Mouse (Mus musculus) NIH3T3 (cell line): ENCODE results near the gene Slc29a1.
A peak's percentile ranks its signal among the peaks of the same experiment; 100 is the strongest.

Source experiments
- DNase-seq: peaks from one replicate; pipeline ENCODE4 v3.0.0-alpha.2; 2012; ENCODE audit warnings: low read depth

Slc29a1 gene

GRCm38 (mm10) chr17:45569999-45570398, 29.4 kb downstream of the Slc29a1 start:
- no peak for DNase-seq

- no peak for DNase-seq
Measured at GRCm38 (mm10) chr17:45568990-45569389, 30.4 kb downstream of the Slc29a1 start.

- DNase-seq = peak; percentile 28
Measured at GRCm38 (mm10) chr17:45567162-45567601, 32.2 kb downstream of the Slc29a1 start.

GRCm38 (mm10) chr17:45566360-45567161, 32.8 kb downstream of the Slc29a1 start:
- peak; percentile 60 for DNase-seq

GRCm38 (mm10) chr17:45566031-45566359, 33.4 kb downstream of the Slc29a1 start:
- no peak for DNase-seq

- no peak for DNase-seq
Measured at GRCm38 (mm10) chr17:45565103-45565502, 34.3 kb downstream of the Slc29a1 start.

- peak; percentile 26 for DNase-seq
Measured at GRCm38 (mm10) chr17:45564531-45565084, 34.8 kb downstream of the Slc29a1 start.

- DNase-seq = peak; percentile 97
Measured at GRCm38 (mm10) chr17:45563655-45564530, 35.5 kb downstream of the Slc29a1 start, which contains the start of gene Slc35b2. Gene Slc35b2, plus strand, starts transcription at chr17:45563874.

- no peak for DNase-seq
Measured at GRCm38 (mm10) chr17:45563216-45563615, 36.2 kb downstream of the Slc29a1 start.

- no peak for DNase-seq
Measured at GRCm38 (mm10) chr17:45559732-45560525, 39.5 kb downstream of the Slc29a1 start.

- no peak for DNase-seq
Measured at GRCm38 (mm10) chr17:45557998-45558862, 41.2 kb downstream of the Slc29a1 start.

GRCm38 (mm10) chr17:45557246-45557824, 42.1 kb downstream of the Slc29a1 start:
- peak; percentile 27 for DNase-seq

GRCm38 (mm10) chr17:45556514-45557245, 42.7 kb downstream of the Slc29a1 start:
- no peak for DNase-seq

- DNase-seq = no peak
Measured at GRCm38 (mm10) chr17:45556107-45556489, 43.3 kb downstream of the Slc29a1 start.

GRCm38 (mm10) chr17:45555452-45556106, 43.8 kb downstream of the Slc29a1 start, which contains the start of gene Nfkbie:
Gene Nfkbie, plus strand, starts transcription at chr17:45555703.
- DNase-seq = peak; percentile 97

GRCm38 (mm10) chr17:45554420-45554819, 45.0 kb downstream of the Slc29a1 start:
- no peak for DNase-seq

- no peak for DNase-seq
Measured at GRCm38 (mm10) chr17:45553065-45553464, 46.3 kb downstream of the Slc29a1 start.

- peak; percentile 86 for DNase-seq
Measured at GRCm38 (mm10) chr17:45551816-45552451, 47.5 kb downstream of the Slc29a1 start.
